1 mouse cellular context compared by ENCODE assay signal in the genomic region with DNA sequence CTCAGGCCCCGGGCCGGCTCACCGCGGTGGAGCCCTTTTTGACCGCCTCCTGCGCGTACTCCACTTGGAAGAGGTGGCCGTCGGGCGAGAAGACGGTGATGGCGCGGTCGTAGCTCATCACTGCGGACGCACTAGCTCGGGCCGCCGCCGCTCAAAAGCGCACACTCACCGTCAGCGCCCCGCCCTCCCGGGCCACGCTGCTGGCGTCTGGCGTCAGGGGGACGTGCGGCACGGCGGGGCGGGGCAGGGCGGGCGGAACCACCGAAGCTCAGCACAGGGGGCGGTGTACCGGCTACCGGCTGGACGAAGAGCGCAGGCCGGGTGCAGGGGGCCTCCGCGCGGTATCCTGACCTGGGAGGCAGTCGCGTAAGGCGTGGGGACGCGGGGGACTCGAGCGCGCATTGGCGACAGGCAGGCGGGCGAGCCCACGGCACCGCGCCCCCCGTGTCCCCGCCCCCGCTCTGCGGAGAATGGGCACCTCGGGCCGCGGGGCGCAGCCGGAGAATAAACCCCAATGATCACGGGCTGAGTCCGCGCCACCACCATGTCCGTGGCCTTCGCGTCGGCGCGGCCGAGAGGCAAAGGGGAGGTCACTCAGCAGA.
TF ChIP-seq lines count a peak whose summit lies in the region.

A gene (minus strand): TSS at position 178 of the 602 bp plus-strand sequence.
A gene (plus strand): TSS at position 254 of the 602 bp plus-strand sequence.

TF ChIP-seq in MEL, 35 proteins besides CTCF, POLR2A, EP300 and RAD21 (continued from another document):
- TF ChIP-seq TCF12 (IDR thresholded peaks at IDR 0.05; ENCODE audit: low read depth, low read length) (peak; percentile 54; the same call in 1 of the 2 replicates), SIN3A (IDR thresholded peaks at IDR 0.05; ENCODE audit: low read length) (peak; percentile 57), BHLHE40 (IDR thresholded peaks at IDR 0.05; ENCODE audit: borderline replicate concordance, low read depth, low read length) (no peak), USF2 (IDR thresholded peaks at IDR 0.05; ENCODE audit: borderline replicate concordance in 1 of 2, insufficient read depth in 1 of 2, low read depth in 1 of 2, low read length in 2 of 2) (no peak), POLR2AphosphoS5 (IDR thresholded peaks at IDR 0.05; ENCODE audit: borderline replicate concordance, low read depth, low read length) (no peak), ETS1 (IDR thresholded peaks at IDR 0.05; ENCODE audit: low read depth, low read length) (0 out of 2 replicates have a peak, but pooled peaks have one; percentile 7), TBP (IDR thresholded peaks at IDR 0.05; ENCODE audit: low read depth, low read length) (no peak), MAX (IDR thresholded peaks at IDR 0.05; ENCODE audit: low read length) (no peak), ZKSCAN1 (IDR thresholded peaks at IDR 0.05; ENCODE audit: low read depth, low read length) (no peak), ZMIZ1 (IDR thresholded peaks at IDR 0.05; ENCODE audit: low read depth, low read length) (peak; percentile 84; the same call in 1 of the 2 replicates), USF1 (IDR thresholded peaks at IDR 0.05; ENCODE audit: low read depth, low read length) (no peak), MAFK (IDR thresholded peaks at IDR 0.05; ENCODE audit: borderline replicate concordance, low read depth, low read length) (no peak), TAL1 (IDR thresholded peaks at IDR 0.05; ENCODE audit: low read length) (no peak), MXI1 (IDR thresholded peaks at IDR 0.05; ENCODE audit: low read depth, low read length) (peak; percentile 70), UBTF (IDR thresholded peaks at IDR 0.05; ENCODE audit: borderline replicate concordance, insufficient read depth, low read depth, low read length) (no peak), JUND (IDR thresholded peaks at IDR 0.05; ENCODE audit: low read depth, low read length) (no peak), ZC3H11A (IDR thresholded peaks at IDR 0.05; ENCODE audit: low read depth, low read length) (no peak), CHD1 (IDR thresholded peaks at IDR 0.05; ENCODE audit: low read depth, low read length) (peak; percentile 98), MEF2A (IDR thresholded peaks at IDR 0.05; ENCODE audit: extremely low read depth, insufficient replicate concordance, low read depth, low read length, poor library complexity, severe bottlenecking) (no peak), KAT2A (conservative IDR thresholded peaks at IDR 0.05; ENCODE audit: low read depth, low read length) (no peak; the same call in 1 of the 2 replicates), MYB (IDR thresholded peaks at IDR 0.05; ENCODE audit: low read depth, low read length) (no peak), NELFE (IDR thresholded peaks at IDR 0.05; ENCODE audit: low read depth, low read length) (peak; percentile 81), SMC3 (IDR thresholded peaks at IDR 0.05; ENCODE audit: low read depth, low read length) (no peak), RCOR1 (IDR thresholded peaks at IDR 0.05; ENCODE audit: low read depth, low read length) (no peak), POLR2AphosphoS2 (IDR thresholded peaks at IDR 0.05; ENCODE audit: low read length) (peak; percentile 64), MYC (IDR thresholded peaks at IDR 0.05; ENCODE audit: low read depth, low read length) (no peak), HCFC1 (IDR thresholded peaks at IDR 0.05; ENCODE audit: low read depth, low read length) (peak; percentile 75; the same call in 1 of the 2 replicates), GABPA (IDR thresholded peaks at IDR 0.05; ENCODE audit: low read depth, low read length) (no peak), NRF1 (IDR thresholded peaks at IDR 0.05; ENCODE audit: insufficient read depth, low read depth, low read length, poor library complexity, severe bottlenecking) (peak; percentile 46; the same call in 1 of the 2 replicates)
TF ChIP-seq in MEL: peak in this region for 11.
